Mouse (Mus musculus): Measurements from ENCODE around the gene Memo1. TPM values are rescaled to one million over a fixed set of nuclear protein-coding genes. Genes with fewer than 3 reads are reported as not detected.
"Not testable (repeated sequence)": the region's sequence is repeated elsewhere in the genome, so short reads cannot be mapped to it uniquely, and the experiment has no call there.

The Memo1 gene
- polyA plus RNA-seq, 1 experiment from 2014 or later: 139 TPM

GRCm38 (mm10) chr17:74296991-74297390 is 1.7 kb upstream of the Memo1 start:
- H3K4me3 ChIP-seq (ENCODE audit: low read depth, low read length); H3K27me3 ChIP-seq (replicated peaks; ENCODE audit: control insufficient read depth, insufficient read depth, low read length); H3K27ac ChIP-seq (ENCODE audit: low read depth, low read length); DNase-seq (ENCODE audit: low spot score); H3K4me1 ChIP-seq (replicated peaks; ENCODE audit: control insufficient read depth, insufficient read depth, low read length); H3K9ac ChIP-seq (ENCODE audit: low read depth, low read length); H3K4me2 ChIP-seq; ATAC-seq (replicated peaks; ENCODE audit: low FRiP score); H3K9me3 ChIP-seq (ENCODE audit: control insufficient read depth, low read length): not testable (repeated sequence)
- WGBS: 93% methylated on average over 5 of the region's 5 CpGs
- H3K36me3 ChIP-seq (ENCODE audit: control insufficient read depth, insufficient read depth, low read length): peaks cover 12% of the 10 kb centered on the region

GRCm38 (mm10) chr17:74296076-74296823 is 929 bp upstream of the Memo1 start:
- Histone ChIP-seq H3K27ac (ENCODE audit: low read depth, low read length) (peak overlapping the region; percentile 97), H3K4me1 (replicated peaks; ENCODE audit: control insufficient read depth, insufficient read depth, low read length) (peaks cover 11% of the 10 kb centered on the region), H3K4me3 (ENCODE audit: low read depth, low read length) (peak overlapping the region; percentile 90), H3K9ac (ENCODE audit: low read depth, low read length) (peak overlapping the region; percentile 96), H3K4me2 (peak overlapping the region; percentile 86), H3K27me3 (replicated peaks; ENCODE audit: control insufficient read depth, insufficient read depth, low read length) (no peaks in the 10 kb centered on the region), H3K36me3 (ENCODE audit: control insufficient read depth, insufficient read depth, low read length) (peaks cover 7% of the 10 kb centered on the region), H3K9me3 (ENCODE audit: control insufficient read depth, low read length) (no peaks in the 10 kb centered on the region)
- WGBS: 43% methylated on average over 11 of the region's 11 CpGs
- ATAC-seq (replicated peaks; ENCODE audit: low FRiP score): no peak
- no peak for DNase-seq (ENCODE audit: low spot score)

- ATAC-seq (replicated peaks; ENCODE audit: low FRiP score): peak; percentile 86
- Histone ChIP-seq H3K9me3 (ENCODE audit: control insufficient read depth, low read length) (no peaks in the 10 kb centered on the region), H3K4me3 (ENCODE audit: low read depth, low read length) (peak overlapping the region; percentile 90), H3K27ac (ENCODE audit: low read depth, low read length) (peak overlapping the region; percentile 97), H3K4me1 (replicated peaks; ENCODE audit: control insufficient read depth, insufficient read depth, low read length) (peaks cover 23% of the 10 kb centered on the region), H3K27me3 (replicated peaks; ENCODE audit: control insufficient read depth, insufficient read depth, low read length) (no peaks in the 10 kb centered on the region), H3K36me3 (ENCODE audit: control insufficient read depth, insufficient read depth, low read length) (peaks cover 4% of the 10 kb centered on the region), H3K9ac (ENCODE audit: low read depth, low read length) (peak overlapping the region; percentile 96), H3K4me2 (peak overlapping the region; percentile 89)
- WGBS: under 1% methylated on average over 70 of the region's 80 CpGs
- peak; percentile 86 for DNase-seq (ENCODE audit: low spot score)
Observed at GRCm38 (mm10) chr17:74294426-74295025, 795 bp downstream of the Memo1 start.

GRCm38 (mm10) chr17:74293687-74294425 is 1.5 kb downstream of the Memo1 start:
- 2% methylated on average over 18 of the region's 18 CpGs for WGBS
- ATAC-seq (replicated peaks; ENCODE audit: low FRiP score) (no peak; the same call in 1 of the 2 replicates), DNase-seq (ENCODE audit: low spot score) (peak; percentile 70)
- peak overlapping the region; percentile 97 for H3K27ac ChIP-seq (ENCODE audit: low read depth, low read length)
- H3K4me3 ChIP-seq (ENCODE audit: low read depth, low read length): peak overlapping the region; percentile 90
- H3K9me3 ChIP-seq (ENCODE audit: control insufficient read depth, low read length): no peaks in the 10 kb centered on the region
- H3K4me2 ChIP-seq: peak overlapping the region; percentile 89
- H3K4me1 ChIP-seq (replicated peaks; ENCODE audit: control insufficient read depth, insufficient read depth, low read length): peaks cover 25% of the 10 kb centered on the region
- peak overlapping the region; percentile 96 for H3K9ac ChIP-seq (ENCODE audit: low read depth, low read length)
- H3K36me3 ChIP-seq (ENCODE audit: control insufficient read depth, insufficient read depth, low read length): peaks cover 4% of the 10 kb centered on the region
- H3K27me3 ChIP-seq (replicated peaks; ENCODE audit: control insufficient read depth, insufficient read depth, low read length): no peaks in the 10 kb centered on the region

GRCm38 (mm10) chr17:74291640-74292361 is 3.5 kb downstream of the Memo1 start:
- H3K9me3 ChIP-seq (ENCODE audit: control insufficient read depth, low read length): no peaks in the 10 kb centered on the region
- H3K36me3 ChIP-seq (ENCODE audit: control insufficient read depth, insufficient read depth, low read length): peaks cover 10% of the 10 kb centered on the region; the same call in 1 of the 2 replicates
- peak overlapping the region; percentile 89 for H3K4me2 ChIP-seq
- ATAC-seq (replicated peaks; ENCODE audit: low FRiP score): no peak
- DNase-seq (ENCODE audit: low spot score): no peak
- no peaks in the 10 kb centered on the region for H3K27me3 ChIP-seq (replicated peaks; ENCODE audit: control insufficient read depth, insufficient read depth, low read length)
- no peak overlapping the region for H3K27ac ChIP-seq (ENCODE audit: low read depth, low read length)
- 60% methylated on average over 4 of the region's 4 CpGs for WGBS
- peak overlapping the region; percentile 11; the same call in 1 of the 2 replicates for H3K4me3 ChIP-seq (ENCODE audit: low read depth, low read length)
- H3K9ac ChIP-seq (ENCODE audit: low read depth, low read length): no peak overlapping the region
- H3K4me1 ChIP-seq (replicated peaks; ENCODE audit: control insufficient read depth, insufficient read depth, low read length): peaks cover 27% of the 10 kb centered on the region

- H3K27ac ChIP-seq (ENCODE audit: low read depth, low read length): peak overlapping the region; percentile 48
- DNase-seq (ENCODE audit: low spot score) (no peak), ATAC-seq (replicated peaks; ENCODE audit: low FRiP score) (no peak)
- no peak overlapping the region for H3K4me3 ChIP-seq (ENCODE audit: low read depth, low read length)
- H3K27me3 ChIP-seq (replicated peaks; ENCODE audit: control insufficient read depth, insufficient read depth, low read length): no peaks in the 10 kb centered on the region
- peak overlapping the region; percentile 89 for H3K4me2 ChIP-seq
- H3K4me1 ChIP-seq (replicated peaks; ENCODE audit: control insufficient read depth, insufficient read depth, low read length): peaks cover 30% of the 10 kb centered on the region
- H3K9me3 ChIP-seq (ENCODE audit: control insufficient read depth, low read length): no peaks in the 10 kb centered on the region
- no peak overlapping the region for H3K9ac ChIP-seq (ENCODE audit: low read depth, low read length)
- peaks cover 10% of the 10 kb centered on the region; the same call in 1 of the 2 replicates for H3K36me3 ChIP-seq (ENCODE audit: control insufficient read depth, insufficient read depth, low read length)
Observed at GRCm38 (mm10) chr17:74290869-74291268, 4.5 kb downstream of the Memo1 start.

GRCm38 (mm10) chr17:74290198-74290597 is 5.1 kb downstream of the Memo1 start:
- H3K9ac ChIP-seq (ENCODE audit: low read depth, low read length): no peak overlapping the region
- ATAC-seq (replicated peaks; ENCODE audit: low FRiP score): no peak
- DNase-seq (ENCODE audit: low spot score): no peak
- H3K27ac ChIP-seq (ENCODE audit: low read depth, low read length): no peak overlapping the region
- H3K9me3 ChIP-seq (ENCODE audit: control insufficient read depth, low read length): no peaks in the 10 kb centered on the region
- WGBS: 80% methylated on average over 3 of the region's 3 CpGs
- peaks cover 34% of the 10 kb centered on the region for H3K4me1 ChIP-seq (replicated peaks; ENCODE audit: control insufficient read depth, insufficient read depth, low read length)
- H3K36me3 ChIP-seq (ENCODE audit: control insufficient read depth, insufficient read depth, low read length): peaks cover 10% of the 10 kb centered on the region; the same call in 1 of the 2 replicates
- no peak overlapping the region for H3K4me3 ChIP-seq (ENCODE audit: low read depth, low read length)
- H3K27me3 ChIP-seq (replicated peaks; ENCODE audit: control insufficient read depth, insufficient read depth, low read length): no peaks in the 10 kb centered on the region
- peak overlapping the region; percentile 12; the same call in 1 of the 2 replicates for H3K4me2 ChIP-seq

GRCm38 (mm10) chr17:74288626-74289025 is 6.7 kb downstream of the Memo1 start:
- peaks cover 41% of the 10 kb centered on the region for H3K4me1 ChIP-seq (replicated peaks; ENCODE audit: control insufficient read depth, insufficient read depth, low read length)
- WGBS: 74% methylated on average over 2 of the region's 2 CpGs
- H3K9ac ChIP-seq (ENCODE audit: low read depth, low read length): no peak overlapping the region
- H3K27ac ChIP-seq (ENCODE audit: low read depth, low read length): no peak overlapping the region
- H3K4me3 ChIP-seq (ENCODE audit: low read depth, low read length): no peak overlapping the region
- peaks cover 10% of the 10 kb centered on the region; the same call in 1 of the 2 replicates for H3K36me3 ChIP-seq (ENCODE audit: control insufficient read depth, insufficient read depth, low read length)
- H3K27me3 ChIP-seq (replicated peaks; ENCODE audit: control insufficient read depth, insufficient read depth, low read length): no peaks in the 10 kb centered on the region
- DNase-seq (ENCODE audit: low spot score): no peak
- H3K9me3 ChIP-seq (ENCODE audit: control insufficient read depth, low read length): no peaks in the 10 kb centered on the region
- ATAC-seq (replicated peaks; ENCODE audit: low FRiP score): no peak
- H3K4me2 ChIP-seq: no peak overlapping the region

Data from liver, embryonic 11.5 days (tissue).